Mouse (Mus musculus): ENCODE results near the gene Hcfc1r1. TPM values are rescaled to one million over a fixed set of nuclear protein-coding genes. Genes with fewer than 3 reads are reported as not detected.

Gene Hcfc1r1
- polyA plus RNA-seq, 1 experiment from 2014 or later: 66.9 TPM

Other genes with a start within 250 kb of the Hcfc1r1 start
- gene Vmn2r117, start 193.9 kb upstream of the Hcfc1r1 start, polyA plus RNA-seq (2015; fragmentation: Nextera tagmentation; extraction: Ambion mirVana): not detected in 2 replicates
- 21.0 and 21.7 TPM in 2 replicates for gene Zfp213, start 109.4 kb upstream of the Hcfc1r1 start, polyA plus RNA-seq (2015; fragmentation: Nextera tagmentation; extraction: Ambion mirVana)
- gene Zfp13, start 74.1 kb upstream of the Hcfc1r1 start, polyA plus RNA-seq (2015; fragmentation: Nextera tagmentation; extraction: Ambion mirVana): 19.9 and 22.2 TPM in 2 replicates
- 0.56 and 0.57 TPM in 2 replicates for gene Zscan10, start 72.7 kb upstream of the Hcfc1r1 start, polyA plus RNA-seq (2015; fragmentation: Nextera tagmentation; extraction: Ambion mirVana)
- gene Mmp25, start 28.3 kb upstream of the Hcfc1r1 start, polyA plus RNA-seq (2015; fragmentation: Nextera tagmentation; extraction: Ambion mirVana): 0.81 and 1.0 TPM in 2 replicates
- gene Bicdl2, start 13.1 kb upstream of the Hcfc1r1 start, polyA plus RNA-seq (2015; fragmentation: Nextera tagmentation; extraction: Ambion mirVana): 1.7 and 2.2 TPM in 2 replicates
- gene Thoc6, start 286 bp downstream of the Hcfc1r1 start, polyA plus RNA-seq (2015; fragmentation: Nextera tagmentation; extraction: Ambion mirVana): 45.6 and 48.4 TPM in 2 replicates
- gene Tnfrsf12a, start 3.9 kb downstream of the Hcfc1r1 start, polyA plus RNA-seq (2015; fragmentation: Nextera tagmentation; extraction: Ambion mirVana): 15.4 and 17.1 TPM in 2 replicates
- 16.8 and 19.8 TPM in 2 replicates for gene Cldn6, start 5.7 kb downstream of the Hcfc1r1 start, polyA plus RNA-seq (2015; fragmentation: Nextera tagmentation; extraction: Ambion mirVana)
- 8.3 and 10.1 TPM in 2 replicates for gene Cldn9, start 10.4 kb downstream of the Hcfc1r1 start, polyA plus RNA-seq (2015; fragmentation: Nextera tagmentation; extraction: Ambion mirVana)
- gene 1520401A03Rik, start 49.2 kb downstream of the Hcfc1r1 start, polyA plus RNA-seq (2015; fragmentation: Nextera tagmentation; extraction: Ambion mirVana): 2.3 and 3.0 TPM in 2 replicates
- 47.5 and 52.8 TPM in 2 replicates for gene Pkmyt1, start 52.7 kb downstream of the Hcfc1r1 start, polyA plus RNA-seq (2015; fragmentation: Nextera tagmentation; extraction: Ambion mirVana)
- gene Paqr4, start 67.3 kb downstream of the Hcfc1r1 start, polyA plus RNA-seq (2015; fragmentation: Nextera tagmentation; extraction: Ambion mirVana): 15.5 and 16.1 TPM in 2 replicates
- 39.5 and 46.3 TPM in 2 replicates for gene Kremen2, start 72.2 kb downstream of the Hcfc1r1 start, polyA plus RNA-seq (2015; fragmentation: Nextera tagmentation; extraction: Ambion mirVana)
- gene Flywch1, start 98.0 kb downstream of the Hcfc1r1 start, polyA plus RNA-seq (2015; fragmentation: Nextera tagmentation; extraction: Ambion mirVana): 103 and 107 TPM in 2 replicates
- gene Flywch2, start 112.5 kb downstream of the Hcfc1r1 start, polyA plus RNA-seq (2015; fragmentation: Nextera tagmentation; extraction: Ambion mirVana): 68.0 and 70.5 TPM in 2 replicates
- 606 and 615 TPM in 2 replicates for gene Srrm2, start 116.9 kb downstream of the Hcfc1r1 start, polyA plus RNA-seq (2015; fragmentation: Nextera tagmentation; extraction: Ambion mirVana)
- gene Elob, start 155.5 kb downstream of the Hcfc1r1 start, polyA plus RNA-seq (2015; fragmentation: Nextera tagmentation; extraction: Ambion mirVana): 1,219 and 1,256 TPM in 2 replicates
- not detected in 2 replicates for gene Prss33, start 162.5 kb downstream of the Hcfc1r1 start, polyA plus RNA-seq (2015; fragmentation: Nextera tagmentation; extraction: Ambion mirVana)
- not detected in 2 replicates for gene Prss32, start 170.3 kb downstream of the Hcfc1r1 start, polyA plus RNA-seq (2015; fragmentation: Nextera tagmentation; extraction: Ambion mirVana)
- 1.7 and 2.4 TPM in 2 replicates for gene Prss41, start 170.6 kb downstream of the Hcfc1r1 start, polyA plus RNA-seq (2015; fragmentation: Nextera tagmentation; extraction: Ambion mirVana)
- gene Prss21, start 194.5 kb downstream of the Hcfc1r1 start, polyA plus RNA-seq (2015; fragmentation: Nextera tagmentation; extraction: Ambion mirVana): not detected in 2 replicates
- not detected in 2 replicates for gene Dcpp1, start 207.3 kb downstream of the Hcfc1r1 start, polyA plus RNA-seq (2015; fragmentation: Nextera tagmentation; extraction: Ambion mirVana)
- not detected in 2 replicates for gene Dcpp2, start 207.3 kb downstream of the Hcfc1r1 start, polyA plus RNA-seq (2015; fragmentation: Nextera tagmentation; extraction: Ambion mirVana)
- gene Dcpp3, start 243.9 kb downstream of the Hcfc1r1 start, polyA plus RNA-seq (2015; fragmentation: Nextera tagmentation; extraction: Ambion mirVana): not detected in 2 replicates